Mouse (Mus musculus) spleen, adult 2 months (tissue): ENCODE results near the gene Tab1.

Experiments
- CTCF ChIP-seq: fragments of 200-500 bp; IDR thresholded peaks from 2 replicates; pipeline ENCODE4 v1.5.1; 2011; ENCODE audit warnings: mild to moderate bottlenecking, inconsistent platforms; ENCODE audit not compliant: insufficient read depth, insufficient read length, insufficient replicate concordance; ENCODE audit errors: extremely low read depth
- POLR2A ChIP-seq: fragments of 200-500 bp; IDR thresholded peaks from 2 replicates; pipeline ENCODE4 v1.6.1; 2011; ENCODE audit warnings: low read depth, low read length, inconsistent platforms

- TF ChIP-seq CTCF (no peak), POLR2A (no peak)
Measured at GRCm38 (mm10) chr15:80100196-80100595, 32.7 kb upstream of the Tab1 start.
